Mouse (Mus musculus) right cerebral cortex, postnatal 4 days (tissue): ENCODE results near the gene Cep295.
"Not testable (repeated sequence)": the region's sequence is repeated elsewhere in the genome, so short reads cannot be mapped to it uniquely, and the experiment has no call there.

Experiments used
- DNase-seq: peaks from one replicate; pipeline ENCODE4 v3.0.0-alpha.2; 2022

Cep295 gene

DNA sequence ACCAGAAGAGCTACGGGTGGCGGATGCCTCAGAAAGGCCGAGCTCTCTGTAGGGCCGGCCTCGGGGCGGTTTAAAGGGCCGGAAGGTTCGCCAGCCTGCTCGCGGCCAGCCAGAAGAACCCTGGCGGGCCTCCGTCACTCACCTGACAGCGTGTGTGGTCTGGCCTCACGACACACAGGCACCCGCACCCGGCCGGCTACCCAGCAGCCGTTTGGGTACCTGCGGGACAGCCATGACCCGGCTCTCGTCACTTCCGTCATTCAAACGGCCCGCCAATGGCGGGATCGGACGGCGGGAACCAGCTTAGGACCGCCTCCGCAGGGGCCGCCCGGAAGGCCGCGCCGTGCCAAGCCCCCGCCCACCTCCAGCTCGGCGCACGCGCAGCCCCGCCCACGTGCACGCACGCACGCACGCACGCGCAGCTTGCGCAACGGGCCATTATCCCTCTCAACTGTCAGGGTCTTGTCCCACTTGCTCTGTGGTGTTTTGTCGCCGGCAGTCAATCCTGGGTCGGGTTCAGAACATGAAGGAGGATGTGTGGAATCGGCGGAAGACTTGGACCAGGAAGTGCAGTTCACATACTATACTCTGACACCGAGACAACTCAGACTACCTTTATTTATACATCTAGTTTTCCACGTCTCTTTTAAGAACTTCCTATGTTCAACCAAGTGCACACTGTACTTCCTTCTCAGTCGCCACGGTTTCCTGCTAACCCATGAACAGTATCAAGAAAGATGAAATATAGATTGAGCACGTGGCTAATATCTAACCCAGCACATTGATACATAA is at the start of gene Cep295:
Cep295 (minus strand) TSS at position 305 of the 792 bp plus-strand sequence.
- DNase-seq: peak; percentile 98

DNA sequence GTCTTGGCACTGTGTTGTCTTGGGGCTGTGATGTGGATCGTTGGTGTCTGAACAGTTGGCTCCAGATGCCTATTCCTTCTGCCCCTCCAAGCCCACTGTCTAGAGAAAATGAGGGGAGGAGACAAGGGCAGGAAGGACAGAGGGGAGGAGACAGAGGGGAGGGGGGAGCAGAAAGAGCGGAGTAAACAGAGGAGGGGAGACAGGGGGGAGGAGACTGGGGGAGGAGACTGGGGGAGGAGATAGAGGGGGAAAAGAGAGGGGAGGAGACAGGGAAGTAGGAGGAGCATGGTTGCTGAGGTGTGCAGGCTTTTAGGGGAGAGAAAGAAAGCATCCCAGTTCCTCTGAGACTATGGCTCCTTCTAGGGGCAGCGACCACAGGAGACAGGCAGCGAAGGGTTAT is 40.0 kb upstream of the Cep295 start:
- no peak for DNase-seq

DNA sequence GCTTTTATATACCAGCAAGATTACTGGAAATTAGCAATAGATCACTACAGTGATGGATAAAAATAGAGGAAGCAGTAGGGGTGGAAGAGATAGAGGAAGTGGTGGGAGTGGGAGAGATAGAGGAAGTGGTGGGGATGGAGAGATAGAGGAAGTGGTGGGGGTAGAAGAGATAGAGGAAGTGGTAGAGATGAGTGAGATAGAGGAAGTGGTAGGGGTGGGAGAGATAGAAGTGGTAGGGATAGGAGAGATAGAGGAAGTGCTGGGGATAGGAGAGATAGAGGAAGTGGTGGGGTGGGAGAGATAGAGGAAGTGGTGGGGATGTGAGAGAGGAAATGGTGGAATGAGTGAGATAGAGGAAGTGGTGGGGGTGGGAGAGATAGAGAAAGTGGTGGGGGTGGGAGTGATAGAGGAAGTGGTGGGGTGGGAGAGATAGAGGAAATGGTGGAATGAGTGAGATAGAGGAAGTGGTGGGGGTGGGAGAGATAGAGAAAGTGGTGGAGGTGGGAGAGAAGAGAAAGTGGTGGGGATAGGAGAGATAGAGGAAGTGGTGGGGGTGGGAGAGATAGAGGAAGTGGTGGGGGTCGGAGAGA is 37.9 kb upstream of the Cep295 start:
- no peak for DNase-seq

DNA sequence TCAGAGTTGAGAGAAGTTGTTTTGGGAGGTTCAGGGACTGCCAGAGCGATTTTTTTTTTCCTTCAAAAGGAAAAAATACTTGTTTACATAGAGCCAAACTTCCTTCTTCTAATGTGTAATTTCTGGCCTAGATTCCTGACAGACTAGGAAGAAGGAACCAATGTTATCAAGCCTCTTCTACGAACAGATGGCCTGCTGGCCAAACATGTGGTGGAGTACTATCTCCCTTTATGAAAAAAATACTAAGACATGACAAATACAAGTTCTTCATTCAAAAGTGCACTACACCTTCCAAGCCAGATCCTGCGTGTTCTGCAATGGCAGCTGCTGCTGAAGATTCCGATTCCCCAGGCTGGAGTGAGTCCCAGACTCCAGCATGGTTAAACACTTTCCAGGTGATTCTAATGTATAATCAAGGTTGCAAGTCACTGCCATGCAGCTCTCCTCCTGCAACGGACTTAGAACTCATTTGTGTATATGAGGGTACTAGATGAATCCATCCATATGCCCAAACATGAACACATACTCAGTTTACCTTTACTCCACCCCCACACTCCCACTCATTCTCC is 29.6 kb upstream of the Cep295 start:
- no peak for DNase-seq

DNA sequence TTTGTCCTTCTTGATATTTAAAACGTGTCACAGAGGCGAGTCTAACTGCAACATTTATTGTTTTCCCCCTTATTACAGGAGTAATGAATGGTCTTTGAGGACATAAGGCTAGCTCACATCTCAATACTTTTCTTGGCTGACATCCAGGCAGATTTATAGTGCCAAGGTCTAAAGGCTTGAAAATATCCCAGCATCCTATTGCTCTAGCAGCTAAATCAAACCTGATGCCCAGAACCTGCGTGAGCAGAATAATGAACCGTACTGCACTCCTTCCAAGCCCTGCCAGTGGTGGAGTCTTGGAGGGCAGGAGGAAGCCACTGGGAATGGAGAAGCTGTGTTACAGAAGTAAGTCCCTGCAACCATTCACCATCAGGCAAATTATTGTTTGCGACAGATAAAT is 26.7 kb upstream of the Cep295 start:
- DNase-seq: no peak

DNA sequence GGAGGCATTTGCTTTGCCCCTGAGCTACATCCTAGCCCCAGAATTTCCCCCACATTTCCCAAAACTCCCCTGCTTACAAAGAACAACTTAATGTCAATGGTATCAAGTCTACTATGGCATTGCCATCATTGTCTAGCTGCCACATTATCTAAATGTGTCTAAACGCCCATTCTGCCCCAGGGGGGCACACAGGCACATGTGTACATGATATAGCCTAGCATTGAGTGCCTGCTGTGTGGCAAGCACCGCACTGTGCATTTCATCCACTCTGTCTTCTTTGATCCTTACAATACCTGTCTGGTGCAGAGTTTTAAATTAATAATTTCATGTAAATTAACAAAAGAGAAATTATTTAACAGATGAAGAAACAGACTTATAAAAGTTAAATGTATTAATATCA is 8.7 kb upstream of the Cep295 start:
- no peak for DNase-seq

DNA sequence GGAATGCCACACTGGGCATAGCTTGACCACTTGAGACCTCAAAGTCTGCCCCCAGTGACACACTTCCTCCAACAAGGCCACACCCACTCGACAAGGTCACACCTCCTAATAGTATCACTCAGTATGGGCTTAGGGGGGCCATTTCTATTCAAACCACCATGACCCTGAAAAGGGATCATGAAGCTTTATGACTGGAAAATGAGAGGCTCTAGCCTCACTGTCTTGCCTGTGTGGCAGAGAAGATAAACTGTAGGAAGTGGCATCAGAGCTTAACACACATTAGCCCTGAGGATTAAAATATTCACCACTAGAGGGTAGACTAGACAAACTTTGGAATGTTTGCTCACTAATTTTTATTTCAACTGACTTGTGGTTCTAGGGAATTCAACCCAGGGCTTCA is 8.3 kb upstream of the Cep295 start:
- DNase-seq: no peak

DNA sequence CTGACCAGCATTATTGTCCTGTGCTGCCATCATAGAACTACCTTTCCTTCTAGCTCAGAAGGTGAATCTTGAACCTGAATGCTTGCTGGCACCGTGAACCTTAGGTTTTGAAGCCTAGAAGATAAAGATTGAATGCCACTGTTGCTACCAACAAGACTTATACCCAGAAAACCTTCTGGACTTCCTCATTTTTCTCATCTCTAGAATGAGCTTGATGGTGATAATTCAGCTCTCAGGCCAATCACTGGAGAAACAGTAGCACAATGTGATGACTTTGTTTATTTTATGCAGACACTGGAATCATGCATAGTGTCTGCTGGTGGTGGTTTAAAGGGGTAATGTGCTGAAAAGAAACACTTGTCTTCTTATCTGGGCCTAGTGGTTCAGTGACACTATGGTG is 7.3 kb upstream of the Cep295 start:
- no peak for DNase-seq

DNA sequence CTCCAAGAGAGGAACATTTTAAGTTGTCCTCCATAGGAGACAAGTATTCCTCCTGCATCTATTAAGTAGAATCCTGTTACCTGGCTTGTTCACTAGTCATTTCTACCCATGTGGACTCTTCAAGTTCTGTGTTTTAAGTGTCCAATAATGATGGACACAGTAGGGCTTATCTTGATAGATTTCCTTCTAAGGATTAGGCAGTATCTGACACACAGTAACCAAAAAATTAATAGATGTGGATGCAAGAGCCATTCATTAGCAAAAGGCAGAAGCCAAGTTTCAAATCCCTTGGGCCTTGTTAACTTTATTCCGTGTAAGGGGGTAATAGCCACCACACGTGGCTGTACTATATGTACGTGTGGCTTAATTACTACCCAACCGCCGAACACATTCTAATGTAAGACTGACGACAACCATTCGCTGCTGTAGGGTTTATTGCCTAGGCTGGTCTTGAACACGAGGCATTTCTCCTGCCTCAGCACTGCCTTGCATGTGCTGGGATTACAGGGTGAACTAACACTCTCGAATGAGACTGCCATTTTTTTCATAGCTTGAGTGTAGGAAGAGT is 588 bp downstream of the Cep295 start:
- no peak for DNase-seq

DNA sequence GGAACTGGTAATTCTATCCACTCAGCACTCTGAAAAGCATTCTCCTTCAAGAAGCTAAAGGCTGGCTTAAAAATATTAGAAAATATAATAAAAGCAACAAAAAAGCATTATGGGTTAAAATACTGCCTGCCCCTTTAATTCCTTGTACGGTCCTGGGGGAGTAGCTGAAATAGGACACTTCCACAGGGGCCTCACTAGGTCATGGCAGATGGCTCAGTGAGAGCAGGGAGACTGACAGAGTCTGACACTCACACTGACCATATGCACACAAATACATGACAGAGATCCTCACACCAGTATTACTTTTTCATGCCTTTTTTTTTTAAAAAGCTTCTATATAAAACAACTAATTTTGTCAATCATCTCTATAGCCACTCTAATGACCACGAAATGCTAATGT is 7.7 kb downstream of the Cep295 start:
- no peak for DNase-seq

DNA sequence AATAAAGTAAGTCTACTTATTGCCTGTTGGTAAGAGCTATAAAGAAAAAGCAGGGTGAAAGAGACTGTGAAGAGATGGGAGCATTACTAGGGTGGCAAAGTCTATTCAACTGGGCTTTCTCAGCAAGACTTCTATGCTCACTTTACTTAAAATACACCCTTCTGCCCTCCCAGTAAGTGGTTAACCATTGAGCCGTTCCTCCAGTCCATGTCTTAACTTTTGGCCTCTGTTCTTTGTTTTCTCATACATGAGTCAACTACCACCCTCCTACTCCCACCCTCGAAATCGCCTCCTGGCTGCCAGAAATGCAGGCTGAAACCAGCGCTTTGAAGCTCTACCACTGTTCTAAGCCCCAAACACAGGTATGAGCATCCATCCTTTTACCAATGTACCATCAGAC is 19.8 kb downstream of the Cep295 start:
- no peak for DNase-seq

DNA sequence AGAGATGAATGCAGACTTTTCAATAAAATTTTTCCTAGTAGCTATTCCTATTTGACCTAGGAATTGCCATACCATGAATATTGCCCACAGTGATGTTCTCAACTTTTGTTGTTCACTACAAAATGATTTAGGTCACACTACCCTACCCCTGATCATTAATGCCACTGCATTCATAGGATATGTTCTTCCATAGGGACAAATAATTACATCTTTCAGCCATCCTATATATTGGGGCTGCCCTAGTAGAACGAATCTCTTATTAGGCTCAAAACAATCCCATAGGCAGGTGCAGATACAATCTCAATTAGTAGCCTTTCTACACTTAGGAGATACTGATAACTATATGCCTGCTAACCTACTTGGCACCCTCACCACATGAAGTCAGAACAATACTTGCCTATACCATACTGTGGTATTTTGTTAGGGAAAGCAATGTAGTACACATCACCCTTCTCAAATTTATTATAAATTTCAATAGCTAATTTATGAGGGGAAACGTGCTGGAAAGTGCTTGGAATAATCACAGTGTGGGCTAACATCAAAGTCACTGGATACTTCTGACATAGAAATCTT is 39.3 kb downstream of the Cep295 start:
- DNase-seq: no peak

DNA sequence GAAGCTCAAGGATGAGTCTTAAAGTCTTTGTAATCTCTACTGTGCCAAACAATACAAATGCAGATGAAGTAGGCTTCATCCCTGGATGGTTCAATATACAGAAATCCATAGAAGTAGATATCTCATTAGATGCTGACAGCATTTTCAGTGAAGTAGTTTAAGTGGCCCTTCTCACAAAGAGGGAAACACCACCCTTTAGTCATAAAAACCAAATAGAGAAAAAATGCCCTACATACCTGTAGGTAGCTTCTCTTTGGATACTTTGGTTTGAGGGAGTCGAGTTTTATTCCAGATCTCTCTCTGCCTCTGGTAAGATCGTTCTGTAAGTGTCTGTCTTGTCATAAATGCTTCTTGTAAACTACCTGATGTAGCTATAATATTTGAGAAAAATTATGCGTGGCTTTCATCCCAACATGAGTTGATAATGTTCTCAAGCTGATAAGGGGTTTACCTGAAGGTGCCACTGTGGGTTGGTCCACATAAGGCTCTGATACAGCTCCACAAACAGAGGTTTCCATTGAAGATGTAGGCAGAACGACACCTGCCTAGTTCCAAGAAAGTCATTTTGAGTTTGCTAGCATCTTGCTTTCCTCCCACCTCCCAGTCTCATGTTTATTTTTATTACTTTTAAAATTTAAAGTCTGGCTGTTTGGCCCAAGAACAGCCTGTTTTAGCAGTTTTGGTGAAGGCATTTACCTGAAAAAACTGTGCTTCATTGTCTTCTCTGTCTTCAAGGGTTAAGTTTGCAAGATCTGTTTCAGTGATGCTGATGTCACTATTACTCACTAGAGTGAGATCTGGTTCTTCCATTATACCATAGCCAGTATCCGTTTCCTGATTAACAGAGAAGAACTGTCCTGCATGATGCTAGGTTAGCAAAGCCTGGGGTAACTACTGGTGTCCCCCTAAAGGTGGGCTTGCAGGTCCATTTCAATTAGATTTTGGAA is 40.1 kb downstream of the Cep295 start:
- DNase-seq: no peak

DNA sequence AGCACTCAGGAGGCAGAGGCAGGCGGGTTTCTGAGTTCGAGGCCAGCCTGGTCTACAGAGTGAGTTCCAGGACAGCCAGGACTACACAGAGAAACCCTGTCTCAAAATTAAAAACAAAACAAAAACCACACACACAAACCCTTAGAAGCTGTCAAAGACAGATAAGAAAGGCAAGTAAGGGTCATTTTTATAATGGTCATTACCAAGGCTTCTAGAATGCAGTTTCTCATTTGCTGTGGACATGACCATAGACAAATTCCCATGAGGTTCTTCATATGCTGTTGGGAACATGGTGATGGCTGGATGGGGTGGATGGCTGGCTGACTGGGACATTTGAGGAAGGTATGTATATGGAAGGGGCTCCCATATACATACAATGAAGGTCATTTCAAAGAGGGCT is 41.3 kb downstream of the Cep295 start:
- not testable (repeated sequence) for DNase-seq

DNA sequence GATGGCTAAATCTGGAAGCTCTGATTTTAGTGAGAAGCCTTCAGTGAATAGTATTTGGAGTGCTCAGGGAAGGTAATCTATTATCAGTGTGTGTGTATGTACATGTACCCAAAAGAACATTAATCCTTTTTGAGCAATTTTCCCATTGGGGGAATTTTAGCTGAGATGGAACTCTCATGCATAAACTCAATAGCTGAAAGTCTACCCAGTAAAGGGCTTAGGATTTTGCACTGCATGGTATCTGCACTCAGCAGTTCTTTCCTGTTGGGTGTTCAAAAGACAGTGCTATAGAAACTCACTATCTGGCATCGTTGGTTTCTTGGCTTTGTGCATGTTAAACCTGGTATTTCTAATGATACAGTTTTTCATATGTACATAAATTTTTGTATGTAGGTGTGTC is 43.0 kb downstream of the Cep295 start:
- no peak for DNase-seq

DNA sequence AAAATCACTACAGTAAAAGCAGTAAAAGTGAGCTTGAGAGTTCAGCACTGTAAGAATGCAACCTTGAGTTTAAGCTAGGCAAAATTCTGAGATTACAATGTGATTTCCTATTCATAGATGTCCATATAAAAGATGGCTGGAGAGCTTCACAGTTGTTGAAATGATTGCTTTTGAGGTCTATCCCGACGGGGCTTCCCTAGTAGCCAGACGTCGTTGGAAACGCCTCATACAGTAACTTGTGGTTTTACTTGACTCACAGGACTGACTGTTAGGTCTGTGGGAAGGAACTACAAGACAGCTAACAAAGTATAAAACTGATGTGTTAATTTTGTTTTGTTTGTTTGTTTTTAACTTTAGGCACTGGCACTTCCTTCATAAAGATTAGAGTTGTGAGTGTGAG is 44.0 kb downstream of the Cep295 start:
- no peak for DNase-seq

DNA sequence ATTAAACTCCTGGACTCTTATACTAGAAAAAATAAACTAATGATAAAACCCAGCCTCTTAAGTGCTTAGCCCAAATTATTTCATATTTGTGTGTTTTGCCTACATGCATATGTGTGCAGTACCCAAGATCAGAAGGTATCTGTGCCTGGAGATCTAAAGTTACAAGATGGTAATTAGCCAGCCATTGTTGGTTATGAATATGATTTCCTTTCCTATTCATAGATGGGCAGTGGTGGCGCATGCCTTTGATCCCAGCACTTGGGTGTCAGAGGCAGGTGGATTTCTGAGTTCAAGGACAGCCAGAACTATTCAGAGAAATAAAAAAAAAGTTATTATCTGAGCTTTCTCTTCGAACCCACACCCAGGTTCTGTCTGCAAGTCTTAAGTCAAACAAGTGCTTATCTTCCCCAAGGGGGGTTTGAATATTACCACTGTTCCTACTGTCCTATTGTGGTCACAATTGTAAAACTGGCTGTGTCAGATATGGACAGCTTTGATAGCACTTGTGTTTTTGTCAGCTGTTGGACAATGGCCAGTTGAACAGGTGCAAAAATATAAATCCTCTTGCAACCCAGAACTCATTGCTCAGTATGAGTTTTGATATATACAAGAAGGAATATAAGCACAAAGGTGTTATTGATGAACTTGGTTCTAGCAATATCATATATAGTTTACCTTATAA is 45.4 kb downstream of the Cep295 start:
- DNase-seq: no peak

DNA sequence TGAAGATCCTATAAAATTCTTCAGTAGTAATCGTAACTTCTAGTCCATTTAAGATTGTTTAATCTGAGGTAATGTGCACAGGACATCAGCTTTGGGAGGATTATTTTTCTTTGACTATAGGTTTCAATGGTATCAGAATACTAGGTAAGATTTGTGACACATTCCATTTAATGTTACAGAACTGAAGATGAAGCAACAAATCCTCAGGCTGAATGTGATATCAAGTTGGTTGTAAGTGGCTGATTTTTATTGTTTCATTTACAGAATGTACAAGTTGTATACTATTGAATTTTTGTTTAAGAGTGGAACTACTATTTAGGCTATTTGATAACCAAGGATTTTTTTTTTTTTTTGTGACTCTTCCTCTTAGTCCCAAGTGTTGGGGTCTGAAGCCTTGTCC is 47.4 kb downstream of the Cep295 start:
- DNase-seq: no peak

DNA sequence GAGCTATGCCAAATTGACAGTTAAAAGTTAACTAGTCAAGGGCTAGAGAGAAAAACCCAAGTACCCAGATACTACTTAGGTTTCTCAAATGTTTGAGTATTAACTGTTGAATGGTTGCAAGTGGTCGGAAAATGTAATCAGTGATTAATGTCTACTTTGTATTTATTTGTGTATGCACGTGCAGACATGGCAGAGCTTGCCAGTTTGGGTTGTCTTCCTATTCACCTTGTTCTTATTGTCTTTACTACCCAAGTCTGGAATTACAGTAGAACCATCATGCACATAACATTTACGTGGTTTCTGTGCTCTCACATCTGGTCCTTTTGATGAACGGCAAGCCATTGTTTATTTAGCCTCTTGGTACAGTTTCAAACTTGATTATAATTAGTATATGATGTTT is 48.2 kb downstream of the Cep295 start:
- DNase-seq: no peak

DNA sequence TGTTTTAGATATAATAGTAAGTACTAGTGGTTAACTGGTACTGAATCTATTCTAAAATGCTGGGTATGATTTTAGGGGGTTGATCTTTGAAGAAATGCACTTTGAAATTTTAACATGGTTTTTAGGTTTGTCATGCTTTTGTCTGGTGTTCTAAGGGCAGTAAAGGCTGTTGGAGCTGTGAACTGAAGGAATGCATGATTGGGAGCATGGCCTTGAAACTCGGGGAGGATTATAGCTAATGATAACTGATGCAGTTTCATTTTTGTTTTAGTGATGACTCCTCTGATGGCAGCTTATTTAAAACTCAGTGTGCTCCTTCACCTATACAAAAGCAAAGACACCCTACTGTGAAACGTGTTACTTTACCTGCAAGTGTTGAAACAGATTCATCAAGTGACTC is 49.3 kb downstream of the Cep295 start:
- DNase-seq: no peak

DNA sequence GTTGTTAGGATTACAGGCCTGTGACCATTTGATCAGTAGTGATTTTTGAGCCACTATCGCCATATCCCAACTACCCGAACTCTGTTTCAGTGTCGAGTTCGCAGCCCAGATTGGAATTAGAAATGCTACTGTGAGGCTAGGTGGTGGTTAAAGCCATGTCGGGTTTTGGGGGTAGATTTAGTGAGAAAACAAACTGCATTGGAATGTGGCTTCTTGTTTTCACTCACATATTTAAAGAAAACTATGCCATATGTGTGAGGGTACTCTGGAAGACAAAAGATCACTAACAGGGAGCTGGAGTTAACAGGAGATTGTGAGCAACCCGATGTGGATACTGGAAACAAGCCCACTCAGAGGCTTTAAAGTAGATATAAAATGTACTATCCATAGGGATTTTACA is 50.3 kb downstream of the Cep295 start:
- DNase-seq: no peak
